Mouse (Mus musculus) C2C12 (cell line): ENCODE measurements around the gene Slc10a4.

Experiments used
- CEBPB ChIP-seq: IDR thresholded peaks from one replicate; pipeline ENCODE4 v1.6.1; 2011; ENCODE audit warnings: low read depth, mild to moderate bottlenecking, control low read depth, moderate library complexity
- CTCF ChIP-seq: IDR thresholded peaks from one replicate; pipeline ENCODE4 v1.5.1; 2011; ENCODE audit not compliant: control insufficient read depth, insufficient read depth, insufficient read length
- MAX ChIP-seq: IDR thresholded peaks from one replicate; pipeline ENCODE4 v1.6.1; 2011; ENCODE audit warnings: mild to moderate bottlenecking, control low read depth
- USF1 ChIP-seq: IDR thresholded peaks from one replicate; pipeline ENCODE4 v1.6.1; 2011; ENCODE audit warnings: low read depth, mild to moderate bottlenecking, control low read depth, moderate library complexity

DNA sequence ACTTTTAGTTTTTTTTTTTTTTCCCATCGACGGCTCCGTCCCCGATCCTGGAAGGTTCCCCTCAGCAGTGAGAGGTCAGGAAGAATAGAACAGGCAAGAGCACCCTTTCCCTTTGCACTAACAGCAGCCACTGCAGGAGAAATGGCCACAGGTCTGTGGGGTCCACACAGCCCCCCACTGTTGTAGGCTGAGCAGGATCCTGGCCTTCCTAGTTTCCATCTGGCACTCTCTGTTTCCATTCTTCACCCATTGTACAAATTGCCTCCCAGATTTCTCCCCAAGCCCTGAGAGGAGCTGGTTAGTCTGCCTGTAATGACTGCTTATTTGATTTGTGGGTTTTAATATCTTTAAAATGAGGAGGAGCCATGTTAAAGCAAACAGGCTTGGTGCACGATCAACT, 2.6 kb upstream of the Slc10a4 start:
- TF ChIP-seq CTCF, result no peak
- no peak for TF ChIP-seq MAX
- no peak for TF ChIP-seq USF1
- TF ChIP-seq CEBPB, result no peak
